Mouse (Mus musculus) telencephalon, adult 2 months (tissue): ENCODE measurements around the gene Rps19bp1.

Source experiments
- DNase-seq: peaks from one replicate; pipeline ENCODE4 v3.0.0-alpha.2; 2011; ENCODE audit warnings: low read depth, low spot score

The Rps19bp1 gene

DNA sequence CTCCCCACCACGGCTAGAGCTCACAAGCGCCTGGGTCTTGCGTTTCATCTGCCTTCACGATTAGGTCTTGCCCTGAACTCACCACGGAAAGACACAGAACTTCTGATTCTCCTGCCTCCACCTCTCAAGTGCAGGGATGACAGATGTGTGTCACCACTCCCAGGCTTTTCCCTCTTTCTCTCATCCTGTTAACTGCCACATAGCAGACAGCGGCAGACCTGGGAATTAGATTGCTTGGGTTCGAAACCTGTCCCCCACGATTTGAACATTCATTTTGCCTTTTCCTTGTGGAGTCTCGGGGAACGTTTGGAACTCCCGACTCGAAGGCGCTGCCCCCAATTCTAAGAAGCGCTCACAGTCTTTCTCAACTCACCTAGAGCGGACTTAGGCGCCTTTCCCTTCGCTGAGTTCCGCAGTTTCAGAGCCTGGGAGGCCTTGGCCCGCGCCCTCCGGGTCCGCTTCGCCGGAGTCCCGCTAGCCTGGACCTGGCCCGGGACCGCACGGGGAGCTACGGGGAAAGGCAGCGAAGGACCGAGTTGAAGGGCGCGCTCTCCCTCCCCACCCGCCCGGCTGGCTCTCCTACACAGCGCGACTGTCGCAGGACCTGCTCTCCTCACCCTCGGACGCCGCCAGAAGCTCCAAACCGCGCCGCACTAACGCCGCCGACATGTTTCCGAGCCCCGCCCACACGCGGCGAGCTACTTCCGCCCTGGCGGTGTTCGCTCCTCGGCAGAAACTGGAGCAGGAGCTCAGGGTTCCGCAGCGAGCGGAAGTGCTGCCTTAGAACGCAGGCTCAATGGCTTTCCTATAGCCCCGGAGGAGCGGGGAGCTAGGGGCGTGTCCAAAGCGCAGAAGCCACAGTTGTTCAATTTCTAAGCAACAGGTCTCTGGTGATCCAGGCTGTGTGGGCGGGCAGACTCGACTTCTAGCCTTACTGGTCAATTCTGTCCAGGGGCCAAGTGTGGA is at the start of gene Rps19bp1:
Gene Rps19bp1, minus strand, starts transcription at position 706 of the 966 bp plus-strand sequence.
- peak; percentile 90 for DNase-seq

DNA sequence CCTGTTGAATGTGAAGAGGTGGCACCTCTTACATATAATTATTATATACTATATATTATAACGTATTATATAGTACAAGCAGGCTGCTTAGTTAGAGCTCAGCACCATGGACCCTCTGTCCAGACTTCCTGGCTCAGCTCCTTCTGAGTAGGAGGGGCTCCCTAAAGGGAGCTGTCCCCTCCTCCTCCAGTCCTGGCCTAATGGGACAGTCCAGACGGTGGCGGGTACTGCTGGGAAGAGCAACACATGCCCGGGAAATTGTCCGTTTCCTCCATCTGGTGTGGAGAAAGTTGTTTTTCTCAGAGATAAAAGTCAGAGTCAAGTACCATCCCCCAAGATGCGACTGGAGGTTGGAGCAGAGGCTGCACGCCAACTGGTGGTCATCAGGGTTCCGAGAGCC is 42.0 kb upstream of the Rps19bp1 start:
- DNase-seq = no peak

DNA sequence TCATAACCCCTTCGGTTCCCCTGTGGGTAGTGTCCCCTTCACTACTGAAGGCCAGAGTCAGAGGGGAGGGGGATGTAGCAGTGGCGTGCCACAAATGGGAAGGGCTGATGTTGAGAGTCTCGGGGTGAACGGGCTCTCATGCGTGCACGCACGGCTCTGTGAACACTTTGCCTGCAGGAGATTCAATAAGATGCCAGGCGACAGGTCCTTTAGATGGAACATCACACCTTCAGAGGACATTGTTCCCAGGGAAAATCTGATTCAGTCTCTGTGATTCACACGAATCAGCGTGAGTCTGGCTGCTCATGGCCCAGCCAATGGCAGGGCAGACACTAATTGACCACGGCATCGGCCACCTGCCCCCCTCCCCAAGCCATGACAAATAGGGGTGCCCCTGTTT is 40.1 kb upstream of the Rps19bp1 start:
- DNase-seq = no peak

DNA sequence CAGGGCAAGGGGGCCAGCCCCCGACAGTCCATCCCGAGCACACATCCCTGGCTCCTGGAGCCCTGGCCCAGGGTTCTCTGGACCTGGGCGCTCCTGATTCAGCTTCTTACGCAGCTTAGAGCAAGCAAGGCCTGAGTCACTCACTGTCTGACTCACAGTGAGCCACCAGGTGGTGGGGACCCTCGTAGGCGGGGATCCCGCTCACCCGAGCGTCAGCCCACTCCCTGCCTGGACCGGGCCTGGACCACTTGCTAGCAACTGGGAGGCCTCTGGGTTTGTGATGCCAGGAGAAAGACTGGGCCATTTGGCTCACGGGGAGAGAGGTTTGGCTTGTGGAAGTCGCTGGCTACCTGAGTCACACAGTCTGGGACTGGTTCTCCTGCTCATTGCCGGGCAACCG is 39.7 kb upstream of the Rps19bp1 start:
- no peak for DNase-seq

DNA sequence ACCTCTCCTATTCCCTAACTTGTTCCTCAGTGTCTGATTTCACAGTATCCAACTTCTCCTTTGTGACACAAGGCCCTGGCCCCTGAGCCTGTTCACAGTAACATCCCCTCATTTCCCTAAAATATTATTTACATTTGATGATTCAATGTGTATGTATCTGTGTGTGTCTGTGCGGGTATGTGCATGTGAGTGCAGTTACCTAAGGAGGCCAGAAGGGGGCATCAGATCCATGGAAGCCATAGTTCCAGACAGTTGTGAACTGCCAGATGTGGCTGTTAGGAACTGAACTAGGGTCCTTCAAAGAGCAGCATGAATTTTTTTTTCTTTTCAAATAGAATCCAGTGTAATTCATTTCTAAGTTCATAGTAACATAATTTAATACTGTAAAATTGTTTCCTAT is 33.0 kb upstream of the Rps19bp1 start:
- DNase-seq = no peak

DNA sequence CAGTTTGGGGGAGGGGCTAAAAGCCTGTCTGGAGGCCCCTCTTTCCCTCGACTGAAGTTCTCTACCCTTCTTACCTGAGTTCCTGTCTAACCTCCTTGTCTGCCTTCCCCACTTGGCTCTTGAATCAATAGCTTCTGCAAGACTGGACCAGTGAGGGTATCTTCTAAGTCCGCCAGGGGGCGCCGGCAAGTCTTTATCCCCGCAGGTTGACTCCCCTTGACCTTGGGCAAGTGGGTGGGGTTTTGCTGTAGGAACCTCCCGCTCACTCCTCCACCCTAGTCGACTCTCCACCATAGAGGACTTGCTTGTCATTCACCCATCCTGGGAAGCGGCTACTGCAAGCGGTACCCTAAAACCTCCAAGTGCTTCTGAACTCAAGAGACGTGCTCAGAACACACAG is 25.3 kb upstream of the Rps19bp1 start:
- peak; percentile 76 for DNase-seq

DNA sequence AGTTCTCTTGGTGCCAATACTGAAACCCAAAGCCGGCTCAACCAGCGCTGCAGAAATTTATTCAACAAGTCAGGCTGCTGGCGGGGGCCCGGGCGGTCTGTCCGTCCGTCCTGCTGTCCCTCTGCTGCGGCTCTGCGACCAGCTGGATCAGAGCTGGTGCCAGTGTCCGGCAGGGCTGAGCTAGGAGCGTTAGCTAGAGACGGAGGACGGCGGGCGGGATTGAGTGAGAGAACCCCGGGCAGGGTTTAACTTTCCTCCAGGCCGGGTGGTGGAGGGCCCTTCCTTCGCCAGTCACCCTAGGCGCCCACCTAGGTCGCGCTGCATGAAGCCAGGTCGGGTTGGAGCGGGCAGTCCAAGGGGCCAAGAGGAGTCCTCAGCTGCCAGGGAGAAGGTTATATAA is 23.9 kb upstream of the Rps19bp1 start:
- no peak for DNase-seq

DNA sequence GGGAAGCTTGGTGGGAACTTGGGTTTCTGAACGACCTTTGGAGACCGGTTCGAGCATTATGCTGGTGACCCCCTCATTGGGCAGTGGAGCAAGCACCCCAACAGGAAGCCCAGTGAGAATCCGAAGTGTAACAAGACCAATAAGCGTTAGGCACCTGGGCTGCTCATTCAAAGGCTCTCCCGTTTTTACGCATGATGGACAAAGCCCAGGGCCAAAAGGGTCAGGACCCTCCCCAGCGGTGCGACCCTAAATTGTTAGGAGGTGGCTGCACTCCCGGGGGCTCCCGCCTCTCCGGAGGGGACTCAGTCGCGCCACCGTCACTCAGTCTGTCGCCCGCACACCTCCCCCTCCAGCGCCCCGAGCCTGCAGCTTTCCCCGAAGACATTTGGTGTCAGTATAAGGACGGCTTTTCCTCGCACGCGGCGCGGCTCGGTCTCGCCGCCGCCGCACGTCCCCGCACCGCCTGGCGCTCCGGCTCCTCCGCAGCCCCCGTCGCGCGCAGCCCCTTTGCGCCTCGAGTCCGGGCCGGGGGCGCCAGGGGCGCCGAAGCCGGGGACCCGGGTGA is 22.8 kb upstream of the Rps19bp1 start, which contains the start of gene Cacna1i:
Gene Cacna1i, plus strand, starts transcription at position 388 of the 565 bp plus-strand sequence.
- no peak for DNase-seq

DNA sequence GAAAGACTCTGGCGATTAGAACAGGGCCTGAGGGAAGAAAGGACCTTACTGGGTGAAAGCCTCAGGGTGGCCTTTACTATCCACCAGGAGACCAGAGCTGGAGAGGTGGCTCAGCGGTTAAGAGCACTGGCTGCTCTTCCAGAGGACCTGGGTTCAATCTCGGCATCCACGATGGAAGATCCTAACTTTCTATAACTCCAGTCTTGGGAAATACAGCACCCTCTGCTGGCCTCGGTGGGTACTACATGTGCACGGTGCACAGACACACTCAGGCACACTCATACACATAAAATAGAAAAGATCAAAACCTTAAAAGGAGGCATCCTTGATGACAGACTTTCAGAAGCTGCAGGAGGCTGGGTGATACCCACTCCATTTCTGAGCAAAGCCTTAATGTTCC is 16.5 kb upstream of the Rps19bp1 start:
- DNase-seq = no peak

DNA sequence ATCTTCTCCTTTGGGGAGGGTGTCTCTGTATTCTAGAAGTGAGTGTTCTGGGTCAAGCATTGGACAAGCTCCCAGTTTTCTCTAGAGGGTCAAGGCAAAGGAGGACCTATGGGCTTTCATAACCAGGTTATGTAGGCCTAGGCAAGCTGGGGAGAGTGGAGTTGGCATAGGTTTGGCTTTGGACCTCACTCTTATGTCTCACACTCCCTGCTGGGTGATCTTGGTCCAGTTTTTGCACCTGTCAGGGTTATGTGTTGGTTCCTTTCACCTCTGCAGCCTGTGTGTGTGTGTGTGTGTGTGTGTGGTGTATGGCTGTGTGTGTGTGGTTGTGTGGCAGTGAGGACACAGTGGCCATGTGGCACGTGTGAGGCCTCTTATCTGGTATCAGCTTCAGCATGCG is 14.9 kb upstream of the Rps19bp1 start:
- no peak for DNase-seq

DNA sequence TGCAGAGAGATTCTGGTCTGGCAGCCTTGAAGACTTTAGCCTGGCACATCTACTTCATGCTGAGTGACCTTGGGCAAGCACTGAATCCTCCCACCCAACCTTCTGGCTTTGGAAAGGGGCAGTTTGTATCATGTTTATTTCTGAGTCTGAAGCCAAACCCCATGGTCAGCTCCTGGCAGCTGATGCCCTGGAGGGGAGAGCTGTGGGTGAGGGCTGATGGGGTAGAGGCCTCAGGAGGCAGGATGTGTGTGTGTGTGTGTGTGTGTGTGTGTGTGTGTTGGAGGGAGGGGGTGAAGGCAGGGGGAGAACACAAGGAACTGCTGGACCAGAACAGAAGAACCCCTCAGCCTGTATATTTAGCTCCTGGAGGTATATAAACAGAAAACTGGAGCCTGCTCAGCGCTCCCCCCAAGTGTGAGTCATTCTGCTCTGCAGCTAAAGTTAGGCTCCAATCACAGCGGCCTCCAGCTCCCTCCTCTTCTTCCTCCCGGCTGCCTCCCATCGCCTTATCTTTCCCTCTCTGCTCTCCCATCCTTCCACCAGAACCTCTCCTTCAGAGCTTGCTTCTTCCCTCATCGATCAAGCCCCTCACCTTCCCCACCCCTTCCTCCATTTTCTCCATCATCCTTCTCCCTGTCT is 14.1 kb upstream of the Rps19bp1 start:
- peak; percentile 93 for DNase-seq

DNA sequence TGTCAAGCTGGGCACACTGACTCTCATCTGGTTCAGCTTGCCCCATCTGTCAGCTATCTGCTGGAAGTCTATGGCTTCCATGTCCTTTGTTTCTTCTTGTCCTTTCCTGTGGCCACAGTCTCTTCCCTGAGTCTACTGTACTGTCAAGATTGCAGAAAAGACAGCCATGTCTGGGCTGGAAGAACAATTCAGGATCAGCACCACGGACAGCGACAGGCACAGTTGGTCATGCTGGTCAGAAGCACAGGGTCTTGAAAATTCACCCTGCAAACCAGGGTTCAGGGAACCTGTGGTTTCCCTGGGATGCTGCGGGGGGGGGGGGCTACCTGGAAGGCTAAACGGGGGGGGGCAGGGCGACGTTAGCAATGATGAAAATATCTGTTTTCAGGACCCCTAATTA is 13.5 kb upstream of the Rps19bp1 start:
- DNase-seq = no peak

DNA sequence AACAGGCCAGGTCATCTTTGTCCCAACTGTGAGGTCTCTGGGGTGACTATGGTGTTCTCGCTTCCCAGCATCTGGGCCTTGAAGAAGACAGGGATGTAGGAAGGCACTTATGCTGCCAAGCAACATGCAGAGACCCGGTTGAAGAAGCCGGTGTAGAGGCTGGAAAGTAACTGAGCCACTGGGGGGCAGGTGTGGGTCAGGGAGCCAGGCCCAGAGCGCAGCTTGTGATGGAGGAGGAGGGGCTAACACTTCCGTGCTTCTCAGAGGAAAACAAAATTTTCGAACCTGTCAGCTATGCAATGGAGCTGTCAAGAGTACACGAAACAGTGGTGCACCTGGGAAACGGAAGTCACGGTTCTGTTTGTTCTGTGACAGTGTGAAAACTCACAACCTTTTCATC is 13.0 kb upstream of the Rps19bp1 start:
- DNase-seq = no peak

DNA sequence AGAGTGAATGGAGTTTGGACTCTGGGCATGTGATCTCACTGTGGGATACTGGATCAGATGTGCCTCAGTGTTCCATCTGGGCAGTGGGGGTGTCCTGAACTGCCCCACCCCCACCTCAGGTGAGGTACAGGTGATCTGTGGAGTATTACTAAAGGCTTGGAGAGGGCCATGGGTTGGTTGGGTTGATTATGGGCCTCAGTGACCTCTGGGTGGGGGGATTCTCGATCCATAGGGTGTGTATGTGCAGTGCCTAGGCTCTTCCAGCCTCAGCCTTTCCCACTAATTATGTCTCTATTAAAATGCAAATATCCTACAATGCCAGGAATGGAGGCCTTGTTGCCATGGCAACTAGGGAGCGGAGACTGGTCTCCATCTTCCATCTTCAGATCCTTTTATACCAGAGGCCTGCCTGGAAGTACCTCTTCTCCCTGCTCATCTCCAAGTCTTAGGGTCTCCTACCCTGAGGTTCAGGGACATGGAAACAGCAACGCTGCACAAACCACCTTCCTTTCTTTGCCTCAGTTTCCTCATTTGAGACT is 7.8 kb upstream of the Rps19bp1 start:
- no peak for DNase-seq

DNA sequence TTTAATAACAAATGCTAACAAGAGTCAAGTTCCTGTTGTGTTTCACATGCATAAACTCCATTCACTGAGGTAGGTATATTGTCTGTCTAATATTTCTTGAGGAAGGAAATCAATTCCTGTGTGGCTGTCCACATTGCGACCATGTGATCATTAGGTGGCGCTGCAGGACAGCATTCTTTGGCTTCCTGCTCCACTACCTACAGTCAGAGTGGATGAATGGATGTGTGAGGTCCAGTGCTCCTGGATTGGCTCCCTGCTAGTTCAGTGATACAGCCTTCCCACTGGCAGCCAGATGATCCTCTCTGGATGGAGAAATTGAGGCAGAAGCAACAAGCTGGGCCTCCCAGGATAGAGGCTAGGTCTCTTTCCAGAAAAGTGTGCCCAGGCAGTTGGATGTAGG is 2.2 kb upstream of the Rps19bp1 start:
- no peak for DNase-seq

DNA sequence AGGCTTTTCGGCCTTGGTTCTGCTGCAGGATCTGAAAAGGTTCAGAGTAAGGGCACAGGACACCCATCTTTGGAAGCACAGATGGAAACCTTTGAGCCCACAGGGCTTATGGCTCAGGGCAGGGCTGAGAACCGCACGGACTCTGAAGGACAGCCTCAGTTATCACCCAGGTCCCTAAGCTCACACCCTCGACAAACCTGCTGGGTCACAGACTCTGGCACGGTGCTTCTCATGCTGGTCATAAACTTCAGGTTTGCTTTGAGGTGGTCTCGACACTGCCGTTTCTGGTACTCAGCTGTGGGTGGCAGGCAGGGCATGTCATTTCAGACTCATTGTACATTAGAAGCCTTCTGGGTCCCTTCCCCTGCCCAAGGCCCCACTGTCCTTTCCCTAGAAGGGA is 3.0 kb downstream of the Rps19bp1 start:
- no peak for DNase-seq

DNA sequence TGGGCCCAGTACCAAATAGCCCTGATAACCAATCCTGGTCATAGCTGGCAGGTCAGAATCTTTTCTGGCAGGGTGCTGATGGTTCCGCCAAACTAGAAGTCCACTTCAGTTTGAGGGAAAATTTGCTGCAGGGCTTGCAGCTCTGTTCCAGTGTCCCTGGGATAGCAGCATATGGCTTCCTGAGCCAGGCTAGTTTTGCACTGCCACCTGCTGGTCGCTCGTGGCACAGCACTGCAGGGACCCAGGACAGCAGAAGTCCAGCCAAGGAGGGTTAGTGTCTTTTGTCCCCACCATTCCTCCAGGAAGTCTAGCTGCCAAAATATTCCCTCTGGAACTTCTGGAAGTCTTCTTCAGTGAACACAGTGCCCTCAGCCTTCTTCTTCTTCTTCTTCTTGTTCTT is 3.4 kb downstream of the Rps19bp1 start:
- no peak for DNase-seq

DNA sequence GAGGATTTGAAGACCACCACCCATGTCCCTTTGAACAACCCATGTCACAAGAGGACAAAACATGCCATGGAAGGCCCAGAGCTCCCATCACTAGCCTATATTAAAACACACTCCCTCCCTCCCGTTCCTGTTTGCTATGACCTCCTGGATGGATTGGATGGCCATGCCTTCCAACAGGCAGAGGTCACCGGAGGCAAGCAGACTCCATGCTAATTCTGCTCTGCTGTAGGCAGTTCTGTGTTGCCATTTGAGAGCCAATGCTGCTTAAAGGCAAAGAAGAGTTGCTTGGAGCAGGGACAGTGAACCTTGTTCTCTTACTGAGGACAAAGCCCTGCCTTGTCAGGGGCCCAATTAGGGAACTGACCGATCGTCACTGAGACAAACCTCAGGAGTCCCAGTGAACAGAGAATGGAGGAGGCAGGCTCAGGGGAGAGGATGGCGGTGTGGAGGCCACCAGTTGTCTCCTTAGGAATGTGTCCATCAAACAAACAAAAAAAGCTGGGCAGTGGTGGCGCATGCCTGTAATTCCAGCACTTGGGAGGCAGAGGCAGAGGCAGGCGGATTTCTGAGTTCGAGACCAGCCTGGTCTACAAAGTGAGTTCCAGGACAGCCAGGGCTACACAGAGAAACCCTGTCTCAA is 4.6 kb downstream of the Rps19bp1 start:
- DNase-seq = no peak

DNA sequence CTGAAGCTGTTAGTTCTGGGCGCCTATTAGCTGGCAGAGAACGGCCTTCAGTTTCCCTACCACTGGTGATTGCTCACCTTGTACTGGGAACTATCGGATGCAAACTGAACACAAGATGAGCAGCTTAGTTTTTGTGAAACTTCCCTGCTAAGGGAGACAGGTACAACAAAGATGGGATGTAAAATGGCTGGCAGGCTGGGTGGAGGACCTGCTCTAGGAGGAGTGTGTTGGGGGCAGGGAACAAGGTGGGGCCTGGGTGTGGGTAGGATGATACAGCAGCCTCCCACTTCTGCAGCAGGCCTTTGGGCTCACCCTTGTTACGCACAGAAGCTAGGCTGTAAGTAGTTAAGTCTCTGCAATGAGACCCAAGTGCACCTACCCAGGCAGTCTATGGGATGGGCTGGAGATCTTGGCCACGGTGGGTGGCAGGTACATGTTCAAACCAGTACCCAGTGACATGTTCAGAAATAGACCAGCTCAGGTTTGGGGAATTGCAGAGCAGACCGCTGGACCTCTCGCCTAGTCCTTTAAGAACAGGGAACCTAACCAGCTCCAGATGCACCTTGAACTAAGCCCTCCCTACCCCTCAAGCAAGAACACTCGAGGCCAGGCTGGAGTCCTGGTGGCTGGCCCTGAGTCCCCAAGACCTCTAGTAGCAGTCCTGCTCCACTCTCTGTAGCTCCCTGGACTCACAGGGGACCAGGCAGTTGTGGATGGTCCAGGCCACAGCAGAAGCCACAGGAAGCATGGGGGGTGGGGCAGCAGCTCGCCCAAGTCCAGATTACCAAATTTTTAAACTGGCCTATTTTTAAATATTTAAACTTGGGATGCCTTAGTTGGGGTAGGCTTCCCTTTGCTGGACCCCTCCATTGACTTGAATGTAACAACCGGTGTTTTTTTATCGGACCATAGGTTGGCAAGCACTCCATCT is 5.6 kb downstream of the Rps19bp1 start:
- no peak for DNase-seq

DNA sequence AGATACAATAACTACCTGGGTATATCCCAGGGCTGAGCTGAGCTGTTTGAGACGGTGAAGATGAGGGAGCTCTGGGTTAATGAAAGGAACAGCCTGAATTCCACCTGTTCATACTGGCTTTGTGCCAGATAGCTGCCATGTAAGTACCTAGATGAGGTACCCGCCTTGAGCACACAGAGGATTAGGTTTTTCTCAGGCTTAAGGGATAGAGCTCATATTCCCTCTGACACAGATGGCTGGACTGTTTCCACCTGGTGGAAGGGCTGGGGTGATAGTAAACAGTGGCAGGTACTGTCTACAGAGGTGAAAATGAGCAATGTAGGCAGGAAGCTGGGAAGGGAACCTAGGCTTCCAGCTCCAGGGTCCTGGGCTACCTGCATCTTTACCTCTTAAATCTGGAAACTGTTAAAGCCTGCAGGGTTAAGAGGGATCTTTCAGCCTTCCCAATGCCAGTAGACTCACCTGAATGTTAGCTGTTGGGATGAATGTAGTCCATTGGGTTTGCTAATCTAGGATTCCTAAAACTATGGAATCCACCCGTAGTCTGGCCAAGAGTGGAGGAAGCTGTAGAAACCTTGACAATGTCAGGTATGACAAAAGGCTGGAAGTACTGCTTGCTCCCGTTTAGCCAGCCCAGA is 6.4 kb downstream of the Rps19bp1 start:
- no peak for DNase-seq
